Mouse (Mus musculus): ENCODE results near the gene Gm5129. TPM values are rescaled to one million over a fixed set of nuclear protein-coding genes. Genes with fewer than 3 reads are reported as not detected.
A peak's percentile ranks its signal among the peaks of the same experiment; 100 is the strongest.
"Not testable (repeated sequence)": the region's sequence is repeated elsewhere in the genome, so short reads cannot be mapped to it uniquely, and the experiment has no call there.

Gene Gm5129
- polyA plus RNA-seq, 1 experiment, result 0.35 TPM

- TF ChIP-seq USF1 (IDR thresholded peaks at IDR 0.05; ENCODE audit: low read depth) (no peak), MYOG (IDR thresholded peaks at IDR 0.05; ENCODE audit: control insufficient read depth, extremely low read depth, insufficient read length) (no peak), MAX (IDR thresholded peaks at IDR 0.05) (no peak), CTCF (IDR thresholded peaks at IDR 0.05; ENCODE audit: control insufficient read depth, insufficient read depth, insufficient read length) (no peak), FOSL1 (IDR thresholded peaks at IDR 0.05; ENCODE audit: insufficient read depth, low read length, poor library complexity, severe bottlenecking) (no peak), CEBPB (IDR thresholded peaks at IDR 0.05; ENCODE audit: low read depth) (no peak), MYOD1 (IDR thresholded peaks at IDR 0.05; ENCODE audit: control insufficient read depth, insufficient read length, low read depth) (no peak)
- no peaks in the 10 kb centered on the region for H3K27me3 ChIP-seq (ENCODE audit: control insufficient read depth, insufficient read depth, insufficient read length)
Measured at GRCm38 (mm10) chr5:29736073-29736900, 551 bp upstream of the Gm5129 start.

GRCm38 (mm10) chr5:29734831-29735510 is 765 bp downstream of the Gm5129 start:
- Histone ChIP-seq H3K36me3 (ENCODE audit: control insufficient read depth, insufficient read depth) (no peaks in the 10 kb centered on the region), H3K27me3 (ENCODE audit: control insufficient read depth, insufficient read depth, insufficient read length) (no peaks in the 10 kb centered on the region), H3K4me3 (ENCODE audit: insufficient read depth, poor library complexity, severe bottlenecking) (peak overlapping the region; percentile 86), H3ac (ENCODE audit: control insufficient read depth, insufficient read length, low read depth) (peak overlapping the region; percentile 58), H3K79me3 (ENCODE audit: low read depth) (peaks cover 39% of the 10 kb centered on the region), H3K79me2 (ENCODE audit: control insufficient read depth, insufficient read depth) (peaks cover 42% of the 10 kb centered on the region)
- no peak for TF ChIP-seq FOSL1 (IDR thresholded peaks at IDR 0.05; ENCODE audit: insufficient read depth, low read length, poor library complexity, severe bottlenecking)
- TF ChIP-seq CEBPB (IDR thresholded peaks at IDR 0.05; ENCODE audit: low read depth), result no peak
- no peak for TF ChIP-seq CTCF (IDR thresholded peaks at IDR 0.05; ENCODE audit: control insufficient read depth, insufficient read depth, insufficient read length)
- no peak for TF ChIP-seq MYOD1 (IDR thresholded peaks at IDR 0.05; ENCODE audit: control insufficient read depth, insufficient read length, low read depth)
- no peak for TF ChIP-seq MYOG (IDR thresholded peaks at IDR 0.05; ENCODE audit: control insufficient read depth, extremely low read depth, insufficient read length)
- no peak for TF ChIP-seq MAX (IDR thresholded peaks at IDR 0.05)
- no peak for TF ChIP-seq USF1 (IDR thresholded peaks at IDR 0.05; ENCODE audit: low read depth)

More at GRCm38 (mm10) chr5:29736073-29736900, 551 bp upstream of the Gm5129 start:
- Histone ChIP-seq H3K4me3 (ENCODE audit: insufficient read depth, poor library complexity, severe bottlenecking) (peak overlapping the region; percentile 86), H3K36me3 (ENCODE audit: control insufficient read depth, insufficient read depth) (no peaks in the 10 kb centered on the region), H3K79me3 (ENCODE audit: low read depth) (peaks cover 52% of the 10 kb centered on the region), H3ac (ENCODE audit: control insufficient read depth, insufficient read length, low read depth) (peak overlapping the region; percentile 96), H3K79me2 (ENCODE audit: control insufficient read depth, insufficient read depth) (peaks cover 55% of the 10 kb centered on the region)

- not testable (repeated sequence) for H3K4me3 ChIP-seq (ENCODE audit: insufficient read depth, poor library complexity, severe bottlenecking); H3K79me3 ChIP-seq (ENCODE audit: low read depth); H3K27me3 ChIP-seq (ENCODE audit: control insufficient read depth, insufficient read depth, insufficient read length); H3ac ChIP-seq (ENCODE audit: control insufficient read depth, insufficient read length, low read depth); H3K36me3 ChIP-seq (ENCODE audit: control insufficient read depth, insufficient read depth); H3K79me2 ChIP-seq (ENCODE audit: control insufficient read depth, insufficient read depth)
- TF ChIP-seq USF1 (IDR thresholded peaks at IDR 0.05; ENCODE audit: low read depth), result peak; percentile 16
Measured at GRCm38 (mm10) chr5:29726070-29726469, 9.7 kb downstream of the Gm5129 start.

GRCm38 (mm10) chr5:29725369-29725768 is 10.4 kb downstream of the Gm5129 start:
- TF ChIP-seq CEBPB (IDR thresholded peaks at IDR 0.05; ENCODE audit: low read depth), result no peak
- no peak for TF ChIP-seq CTCF (IDR thresholded peaks at IDR 0.05; ENCODE audit: control insufficient read depth, insufficient read depth, insufficient read length)
- no peak for TF ChIP-seq MAX (IDR thresholded peaks at IDR 0.05)
- TF ChIP-seq USF1 (IDR thresholded peaks at IDR 0.05; ENCODE audit: low read depth), result no peak
- TF ChIP-seq MYOG (IDR thresholded peaks at IDR 0.05; ENCODE audit: control insufficient read depth, extremely low read depth, insufficient read length), result no peak
- TF ChIP-seq MYOD1 (IDR thresholded peaks at IDR 0.05; ENCODE audit: control insufficient read depth, insufficient read length, low read depth), result no peak
- no peak for TF ChIP-seq FOSL1 (IDR thresholded peaks at IDR 0.05; ENCODE audit: insufficient read depth, low read length, poor library complexity, severe bottlenecking)
- H3ac ChIP-seq (ENCODE audit: control insufficient read depth, insufficient read length, low read depth), result no peak overlapping the region
- H3K36me3 ChIP-seq (ENCODE audit: control insufficient read depth, insufficient read depth), result no peaks in the 10 kb centered on the region
- H3K79me3 ChIP-seq (ENCODE audit: low read depth), result no peaks in the 10 kb centered on the region
- no peaks in the 10 kb centered on the region for H3K79me2 ChIP-seq (ENCODE audit: control insufficient read depth, insufficient read depth)
- no peaks in the 10 kb centered on the region for H3K27me3 ChIP-seq (ENCODE audit: control insufficient read depth, insufficient read depth, insufficient read length)
- H3K4me3 ChIP-seq (ENCODE audit: insufficient read depth, poor library complexity, severe bottlenecking), result no peak overlapping the region

GRCm38 (mm10) chr5:29721159-29721558 is 14.6 kb downstream of the Gm5129 start:
- TF ChIP-seq CEBPB (IDR thresholded peaks at IDR 0.05; ENCODE audit: low read depth) (no peak), USF1 (IDR thresholded peaks at IDR 0.05; ENCODE audit: low read depth) (no peak), MYOD1 (IDR thresholded peaks at IDR 0.05; ENCODE audit: control insufficient read depth, insufficient read length, low read depth) (no peak), MAX (IDR thresholded peaks at IDR 0.05) (no peak), FOSL1 (IDR thresholded peaks at IDR 0.05; ENCODE audit: insufficient read depth, low read length, poor library complexity, severe bottlenecking) (no peak), CTCF (IDR thresholded peaks at IDR 0.05; ENCODE audit: control insufficient read depth, insufficient read depth, insufficient read length) (no peak), MYOG (IDR thresholded peaks at IDR 0.05; ENCODE audit: control insufficient read depth, extremely low read depth, insufficient read length) (no peak)
- Histone ChIP-seq H3K79me2 (ENCODE audit: control insufficient read depth, insufficient read depth) (no peaks in the 10 kb centered on the region), H3K27me3 (ENCODE audit: control insufficient read depth, insufficient read depth, insufficient read length) (no peaks in the 10 kb centered on the region), H3K4me3 (ENCODE audit: insufficient read depth, poor library complexity, severe bottlenecking) (no peak overlapping the region), H3ac (ENCODE audit: control insufficient read depth, insufficient read length, low read depth) (no peak overlapping the region), H3K79me3 (ENCODE audit: low read depth) (no peaks in the 10 kb centered on the region), H3K36me3 (ENCODE audit: control insufficient read depth, insufficient read depth) (no peaks in the 10 kb centered on the region)

All from C2C12 (cell line).